Mouse (Mus musculus): ENCODE measurements around the gene Gm13199. TPM values are rescaled to one million over a fixed set of nuclear protein-coding genes. Genes with fewer than 3 reads are reported as not detected.

Gm13199 gene
- polyA plus RNA-seq, 1 experiment = 1.9 TPM

- WGBS = 65% methylated on average over 5 of the region's 5 CpGs
- no peak for DNase-seq (ENCODE audit: low read depth, low spot score)
Observed at GRCm38 (mm10) chr2:5824685-5825084, 38.0 kb downstream of the Gm13199 start.

GRCm38 (mm10) chr2:5824213-5824612 lies 38.5 kb downstream of the Gm13199 start:
- 24% methylated on average over 1 of the region's 1 CpGs for WGBS

GRCm38 (mm10) chr2:5822449-5822848 lies 40.3 kb downstream of the Gm13199 start:
- 89% methylated on average over 6 of the region's 6 CpGs for WGBS
- no peak for DNase-seq (ENCODE audit: low read depth, low spot score)

More at GRCm38 (mm10) chr2:5824213-5824612, 38.5 kb downstream of the Gm13199 start:
- no peak for DNase-seq (ENCODE audit: low read depth, low spot score)

- WGBS = 82% methylated on average over 10 of the region's 10 CpGs
Observed at GRCm38 (mm10) chr2:5821264-5821663, 41.5 kb downstream of the Gm13199 start.

More at GRCm38 (mm10) chr2:5821264-5821663, 41.5 kb downstream of the Gm13199 start:
- DNase-seq (ENCODE audit: low read depth, low spot score) = no peak

Other genes with a start within 250 kb of the Gm13199 start
- 9.0 and 13.4 TPM in 2 replicates for gene Camk1d, start 148.4 kb downstream of the Gm13199 start, polyA plus RNA-seq (2012; rRNA removed)
- 15.1 and 37.5 TPM in 2 replicates for gene Nudt5, start 17.9 kb downstream of the Gm13199 start, polyA plus RNA-seq (2012; rRNA removed)
- 89.1 and 98.5 TPM in 2 replicates for gene Cdc123, start 17.8 kb downstream of the Gm13199 start, polyA plus RNA-seq (2012; rRNA removed)
- 16.4 and 31.1 TPM in 2 replicates for gene Sec61a2, start 32.5 kb upstream of the Gm13199 start, polyA plus RNA-seq (2012; rRNA removed)
- gene Dhtkd1, start 79.9 kb upstream of the Gm13199 start, polyA plus RNA-seq (2012; rRNA removed) = 0.11 and 0.22 TPM in 2 replicates
- 2.5 and 3.8 TPM in 2 replicates for gene Upf2, start 88.5 kb upstream of the Gm13199 start, polyA plus RNA-seq (2012; rRNA removed)